Mouse (Mus musculus) thymus, adult 2 months (tissue): ENCODE data around the gene Ttc27. TPM values are rescaled to one million over a fixed set of nuclear protein-coding genes. Genes with fewer than 3 reads are reported as not detected.

ENCODE experiments used
- DNase-seq: peaks from one replicate; pipeline ENCODE4 v3.0.0; 2021
- H3K27ac ChIP-seq: fragments of 200-500 bp; 2 replicates; pipeline ENCODE4 v1.5.1; 2012; ENCODE audit warnings: low read length, control low read depth; ENCODE audit not compliant: control insufficient read depth, insufficient read depth
- H3K27me3 ChIP-seq: fragments of 200-500 bp; 2 replicates; pipeline ENCODE4 v1.6.1; 2012; ENCODE audit warnings: mild to moderate bottlenecking, low read length, moderate library complexity, mixed read lengths; ENCODE audit not compliant: control insufficient read depth, insufficient read depth
- H3K36me3 ChIP-seq: fragments of 200-500 bp; 2 replicates; pipeline ENCODE4 v1.6.1; 2012; ENCODE audit warnings: mild to moderate bottlenecking, low read length, moderate library complexity; ENCODE audit not compliant: control insufficient read depth, insufficient read depth
- H3K4me1 ChIP-seq: fragments of 200-500 bp; replicated peaks from 2 replicates; pipeline ENCODE4 v1.6.1; 2012; ENCODE audit warnings: low read length; ENCODE audit not compliant: control insufficient read depth, insufficient read depth
- H3K4me3 ChIP-seq: fragments of 200-500 bp; 2 replicates; pipeline ENCODE4 v1.5.1; 2012; ENCODE audit warnings: mild to moderate bottlenecking, low read length, control low read depth, moderate library complexity; ENCODE audit not compliant: control insufficient read depth, insufficient read depth
- CTCF ChIP-seq: fragments of 200-500 bp; IDR thresholded peaks from 2 replicates; pipeline ENCODE4 v1.5.1; 2012; ENCODE audit warnings: mild to moderate bottlenecking, control low read depth, low read length, moderate library complexity, borderline replicate concordance; ENCODE audit not compliant: control insufficient read depth, poor library complexity, insufficient read depth; ENCODE audit errors: extremely low read depth
- POLR2A ChIP-seq: fragments of 200-500 bp; IDR thresholded peaks from 2 replicates; pipeline ENCODE4 v1.6.1; 2012; ENCODE audit warnings: mild to moderate bottlenecking, low read length, control low read depth, moderate library complexity; ENCODE audit not compliant: control insufficient read depth, poor library complexity, insufficient read depth; ENCODE audit errors: extremely low read depth
- WGBS: fragments of 180-500 bp; shearing (Covaris S2); methylation state at CpG from one replicate; pipeline ENCODE4 v1.1.7; 2018; 5-methylcytosine and 5-hydroxymethylcytosine counted together
- polyA plus RNA-seq: library from polyadenylated mRNA; depleted of rRNA; stranded (reverse); fragments of >200 nt; gene quantifications from 2 replicates; pipeline ENCODE4 v1.2.3, GENCODE M21; 2012

Ttc27 gene
- polyA plus RNA-seq, 1 experiment, result 6.1 TPM

GRCm38 (mm10) chr17:74735392-74735791, 17.9 kb downstream of the Ttc27 start:
- Histone ChIP-seq H3K27ac (no peak overlapping the region), H3K27me3 (no peaks in the 10 kb centered on the region), H3K4me1 (no peaks in the 10 kb centered on the region), H3K36me3 (no peaks in the 10 kb centered on the region), H3K4me3 (no peak overlapping the region)
- 95% methylated on average over 11 of the region's 11 CpGs for WGBS
- TF ChIP-seq POLR2A (no peak), CTCF (no peak)
- no peak for DNase-seq

GRCm38 (mm10) chr17:74749659-74750058, 32.1 kb downstream of the Ttc27 start:
- Histone ChIP-seq H3K36me3 (0 out of 2 replicates have a peak, but pooled peaks cover 4% of the 10 kb centered on the region), H3K4me3 (no peak overlapping the region), H3K4me1 (peaks cover 10% of the 10 kb centered on the region), H3K27me3 (no peaks in the 10 kb centered on the region), H3K27ac (no peak overlapping the region)
- TF ChIP-seq CTCF (no peak), POLR2A (no peak)
- no peak for DNase-seq
- WGBS, result 87% methylated on average over 1 of the region's 1 CpGs

- H3K4me1 ChIP-seq, result peaks cover 14% of the 10 kb centered on the region
- H3K27ac ChIP-seq, result no peak overlapping the region
- no peak overlapping the region for H3K4me3 ChIP-seq
- H3K36me3 ChIP-seq, result 0 out of 2 replicates have a peak, but pooled peaks cover 4% of the 10 kb centered on the region
- no peaks in the 10 kb centered on the region for H3K27me3 ChIP-seq
- TF ChIP-seq POLR2A (no peak), CTCF (no peak)
- WGBS, result 84% methylated on average over 4 of the region's 4 CpGs
- no peak for DNase-seq
Measured at GRCm38 (mm10) chr17:74751026-74751425, 33.5 kb downstream of the Ttc27 start.

GRCm38 (mm10) chr17:74752906-74753627, 35.5 kb downstream of the Ttc27 start:
- peaks cover 14% of the 10 kb centered on the region for H3K4me1 ChIP-seq
- H3K4me3 ChIP-seq, result no peak overlapping the region
- TF ChIP-seq POLR2A, result no peak
- no peak for TF ChIP-seq CTCF
- H3K27ac ChIP-seq, result peak overlapping the region; percentile 35; the same call in 1 of the 2 replicates
- no peak for DNase-seq
- H3K27me3 ChIP-seq, result no peaks in the 10 kb centered on the region
- no peaks in the 10 kb centered on the region for H3K36me3 ChIP-seq
- WGBS, result 48% methylated on average over 8 of the region's 8 CpGs

GRCm38 (mm10) chr17:74753628-74754104, 36.1 kb downstream of the Ttc27 start:
- peaks cover 14% of the 10 kb centered on the region for H3K4me1 ChIP-seq
- H3K4me3 ChIP-seq, result no peak overlapping the region
- WGBS, result 88% methylated on average over 5 of the region's 5 CpGs
- TF ChIP-seq CTCF (no peak), POLR2A (no peak)
- H3K36me3 ChIP-seq, result no peaks in the 10 kb centered on the region
- H3K27ac ChIP-seq, result peak overlapping the region; percentile 47; the same call in 1 of the 2 replicates
- no peak for DNase-seq
- no peaks in the 10 kb centered on the region for H3K27me3 ChIP-seq

- peaks cover 14% of the 10 kb centered on the region for H3K4me1 ChIP-seq
- no peak overlapping the region for H3K4me3 ChIP-seq
- H3K36me3 ChIP-seq, result no peaks in the 10 kb centered on the region
- no peak for DNase-seq
- no peak for TF ChIP-seq CTCF
- TF ChIP-seq POLR2A, result no peak
- no peak overlapping the region for H3K27ac ChIP-seq
- no peaks in the 10 kb centered on the region for H3K27me3 ChIP-seq
- WGBS, result 79% methylated on average over 11 of the region's 11 CpGs
Measured at GRCm38 (mm10) chr17:74754369-74755118, 37.0 kb downstream of the Ttc27 start.

- DNase-seq, result no peak
- H3K27ac ChIP-seq, result peak overlapping the region; percentile 49
- no peak overlapping the region for H3K4me3 ChIP-seq
- no peaks in the 10 kb centered on the region; the same call in 1 of the 2 replicates for H3K4me1 ChIP-seq
- H3K36me3 ChIP-seq, result no peaks in the 10 kb centered on the region
- TF ChIP-seq CTCF, result no peak
- TF ChIP-seq POLR2A, result no peak
- 81% methylated on average over 9 of the region's 9 CpGs for WGBS
- no peaks in the 10 kb centered on the region for H3K27me3 ChIP-seq
Measured at GRCm38 (mm10) chr17:74769390-74769811, 51.9 kb downstream of the Ttc27 start.
